Mouse (Mus musculus): ENCODE measurements around the gene Rasgrp1.

The Rasgrp1 gene

GRCm38 (mm10) chr2:117342547-117343239 is at the start of gene Rasgrp1:
Rasgrp1 (minus strand) TSS chr2:117343001.
- peak; percentile 47 to 58 for DNase-seq (ENCODE audit: low spot score in 2 of 2)

GRCm38 (mm10) chr2:117389925-117390892 is 47.4 kb upstream of the Rasgrp1 start:
- DNase-seq (ENCODE audit: low spot score in 2 of 2): no peak

- DNase-seq (ENCODE audit: low spot score in 2 of 2): no peak
Observed at GRCm38 (mm10) chr2:117389460-117389859, 46.7 kb upstream of the Rasgrp1 start.

- DNase-seq (ENCODE audit: low spot score in 2 of 2): no peak
Observed at GRCm38 (mm10) chr2:117388121-117388520, 45.3 kb upstream of the Rasgrp1 start.

GRCm38 (mm10) chr2:117386981-117387705 is 44.3 kb upstream of the Rasgrp1 start:
- DNase-seq (ENCODE audit: low spot score in 2 of 2): no peak

DNA sequence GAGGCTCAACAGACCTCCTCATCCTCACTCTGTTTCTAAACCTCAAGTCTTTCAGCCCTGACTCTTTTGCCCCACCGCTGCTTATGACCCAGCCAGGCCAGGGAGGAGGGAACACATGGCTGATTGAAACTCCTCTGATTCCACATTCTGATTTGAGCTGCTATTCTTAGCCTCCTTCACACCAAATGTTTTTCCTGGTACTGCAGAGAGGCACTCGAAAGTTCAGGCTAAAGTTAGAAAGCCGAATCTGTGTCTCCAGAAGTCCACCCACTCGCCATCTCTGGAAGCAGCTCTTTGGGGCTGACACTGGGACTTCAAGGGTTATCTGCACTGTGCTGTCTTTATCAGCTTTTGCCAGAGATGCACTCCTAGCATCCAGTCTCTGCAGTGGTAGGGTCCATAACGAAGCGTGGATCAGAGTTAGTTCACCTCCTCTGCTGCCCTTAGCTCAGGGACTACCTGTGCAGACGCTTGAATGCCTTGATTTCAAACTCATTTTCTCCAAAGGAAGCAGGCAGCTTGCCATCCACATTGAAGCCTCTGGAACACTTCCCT is 43.3 kb upstream of the Rasgrp1 start:
- DNase-seq (ENCODE audit: low spot score in 2 of 2): no peak

DNA sequence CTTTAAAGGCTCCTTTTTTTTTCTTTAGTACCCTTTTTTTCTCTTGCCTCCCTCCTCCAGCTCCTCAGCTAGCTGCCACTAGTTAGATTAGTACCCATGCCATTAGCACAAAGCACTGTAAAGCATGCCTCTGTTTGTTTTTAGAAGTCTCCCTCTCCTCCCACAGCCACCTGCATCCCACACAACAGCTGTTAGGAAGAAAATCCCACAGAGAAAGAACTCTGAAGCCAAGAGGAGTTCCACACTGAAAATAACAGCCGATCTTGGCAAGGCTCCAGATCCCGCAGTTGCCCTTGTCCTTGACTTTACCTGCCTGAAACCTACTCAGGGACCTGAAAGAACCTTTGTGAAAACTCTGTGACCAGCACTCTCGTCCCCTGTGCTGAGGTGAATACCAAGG is 38.5 kb upstream of the Rasgrp1 start:
- no peak for DNase-seq (ENCODE audit: low spot score in 2 of 2)

GRCm38 (mm10) chr2:117374293-117374830 is 31.6 kb upstream of the Rasgrp1 start:
- DNase-seq (ENCODE audit: low spot score in 2 of 2): no peak

- no peak for DNase-seq (ENCODE audit: low spot score in 2 of 2)
Observed at GRCm38 (mm10) chr2:117371706-117372105, 28.9 kb upstream of the Rasgrp1 start.

GRCm38 (mm10) chr2:117366478-117366877 is 23.7 kb upstream of the Rasgrp1 start:
- no peak for DNase-seq (ENCODE audit: low spot score in 2 of 2)

GRCm38 (mm10) chr2:117364056-117364455 is 21.3 kb upstream of the Rasgrp1 start:
- DNase-seq (ENCODE audit: low spot score in 2 of 2): no peak

GRCm38 (mm10) chr2:117357939-117358338 is 15.1 kb upstream of the Rasgrp1 start:
- DNase-seq (ENCODE audit: low spot score in 2 of 2): no peak

DNA sequence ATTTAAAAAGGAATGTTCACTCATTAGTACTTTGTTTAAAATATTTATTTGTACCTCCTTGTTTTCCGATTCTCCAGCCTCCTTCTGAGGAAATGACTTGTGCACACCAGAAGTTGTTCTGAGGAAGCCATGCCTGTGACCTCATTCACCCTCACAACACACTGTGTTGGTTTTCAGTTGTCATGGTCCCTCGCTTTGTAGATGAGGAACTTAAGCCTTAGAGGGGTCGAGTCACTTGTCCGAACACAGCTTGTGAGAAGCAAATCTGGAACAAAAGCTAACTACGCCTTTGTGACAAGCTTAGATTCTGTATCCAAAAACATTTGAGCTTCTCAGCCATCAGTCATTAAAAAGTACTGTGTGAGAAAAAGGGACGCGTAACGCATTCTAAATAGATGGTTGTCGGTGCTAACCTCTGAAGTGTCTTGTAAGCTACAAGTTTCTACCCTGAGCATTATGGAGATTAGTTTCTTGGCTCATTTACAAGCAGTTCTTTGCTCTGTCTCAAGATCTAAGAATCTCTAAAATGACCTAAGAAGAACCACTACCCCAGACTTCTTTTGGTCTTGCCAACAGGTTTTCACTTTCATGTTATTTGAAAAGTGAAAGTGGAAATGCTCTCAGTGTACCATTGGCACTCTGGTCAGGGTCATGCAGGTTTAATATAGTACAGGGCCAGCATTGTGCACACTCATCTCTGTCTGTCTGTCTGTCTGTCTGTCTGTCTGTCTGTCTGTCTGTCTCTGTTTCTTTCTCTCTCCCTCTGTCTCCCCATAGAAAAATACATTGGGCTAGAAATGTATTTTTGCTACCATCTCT is 9.7 kb upstream of the Rasgrp1 start:
- no peak for DNase-seq (ENCODE audit: low spot score in 2 of 2)

- no peak for DNase-seq (ENCODE audit: low spot score in 2 of 2)
Observed at GRCm38 (mm10) chr2:117350138-117350537, 7.3 kb upstream of the Rasgrp1 start.

DNA sequence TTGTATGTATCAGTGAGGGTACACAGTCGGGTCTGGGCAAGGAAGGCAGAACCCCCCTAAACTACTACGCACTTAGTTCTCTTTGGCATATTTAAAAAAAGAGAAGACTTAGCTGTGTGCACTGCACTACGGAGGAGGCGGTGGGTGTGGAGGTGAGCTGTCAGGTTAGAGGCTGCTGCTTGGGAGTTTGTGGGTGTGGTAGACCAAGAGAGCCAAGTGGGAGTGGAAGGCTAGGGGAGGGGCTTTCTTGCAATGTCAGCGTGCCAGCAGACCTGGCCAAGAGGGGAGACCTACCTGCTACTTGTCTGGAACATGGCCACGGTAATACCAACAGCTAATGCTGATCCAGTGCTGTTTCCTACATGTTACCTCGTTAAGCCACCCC is 431 bp upstream of the Rasgrp1 start:
- no peak for DNase-seq (ENCODE audit: low spot score in 2 of 2)

DNA sequence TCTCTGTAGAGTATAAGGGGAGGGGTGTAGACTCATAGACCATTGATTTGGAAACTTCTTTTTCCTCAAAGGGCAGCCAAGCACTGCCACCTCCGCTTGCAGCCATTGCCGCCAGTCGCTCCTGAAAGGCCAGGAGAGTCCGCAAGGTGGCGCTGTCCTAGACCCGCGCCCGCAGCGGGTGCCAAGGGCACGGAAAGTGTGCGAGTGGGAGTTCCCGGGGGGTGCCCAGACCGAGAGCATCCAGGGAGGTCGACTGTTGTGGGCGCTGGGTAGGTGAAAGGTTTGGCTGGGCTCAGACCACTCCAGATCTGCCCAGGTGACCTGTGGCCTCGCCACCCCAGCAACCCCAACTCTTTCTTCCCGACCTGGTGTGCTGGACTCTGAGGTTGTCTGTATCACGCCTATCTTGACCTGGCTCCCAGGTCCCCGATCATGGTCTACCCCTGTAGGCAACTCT is 683 bp downstream of the Rasgrp1 start:
- DNase-seq (ENCODE audit: low spot score in 2 of 2): peak; percentile 76 to 83

DNA sequence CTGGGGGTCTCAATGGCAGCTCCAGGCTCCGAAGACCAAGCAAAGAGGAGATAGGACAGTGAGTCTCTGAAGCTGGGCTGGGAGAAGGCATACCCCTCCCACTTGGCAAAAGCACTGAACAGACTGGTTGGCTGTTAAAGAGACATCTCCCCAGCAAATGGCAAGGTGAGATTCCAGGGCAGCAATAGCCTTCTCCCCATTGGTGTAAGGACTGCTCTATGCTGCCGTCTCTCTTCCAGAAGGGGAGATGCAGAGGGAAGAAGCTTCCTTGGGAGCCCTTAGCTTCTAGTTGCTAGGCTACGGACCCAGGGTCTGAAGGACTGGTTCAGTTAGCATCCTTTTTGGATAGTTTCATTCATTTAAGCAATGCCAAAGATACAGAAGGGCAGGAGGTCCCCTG is 4.3 kb downstream of the Rasgrp1 start:
- no peak for DNase-seq (ENCODE audit: low spot score in 2 of 2)

- no peak for DNase-seq (ENCODE audit: low spot score in 2 of 2)
Observed at GRCm38 (mm10) chr2:117337902-117338301, 4.9 kb downstream of the Rasgrp1 start.

- DNase-seq (ENCODE audit: low spot score in 2 of 2): no peak
Observed at GRCm38 (mm10) chr2:117336946-117337665, 5.7 kb downstream of the Rasgrp1 start.

Data from spleen, postnatal 14 days (tissue).